Mouse (Mus musculus) intestine, postnatal 0 days (tissue): ENCODE measurements around the gene Cdc26. TPM values are rescaled to one million over a fixed set of nuclear protein-coding genes. Genes with fewer than 3 reads are reported as not detected.

Source experiments
- ATAC-seq: fragments of 200-750 bp; cut with Nextera tagmentation; 2 replicates; pipeline ENCODE4 v1.8.0; 2017; ENCODE audit warnings: mild to moderate bottlenecking, moderate TSS enrichment, moderate library complexity
- H3K27ac ChIP-seq: fragments of 300-500 bp; sonication (generic); 2 replicates; pipeline ENCODE4 v1.5.1; 2014; ENCODE audit warnings: mild to moderate bottlenecking, low read depth, low read length, moderate library complexity
- H3K27me3 ChIP-seq: fragments of 300-500 bp; sonication (generic); replicated peaks from 2 replicates; pipeline ENCODE4 v1.6.1; 2014; ENCODE audit warnings: low read length, mixed read lengths; ENCODE audit not compliant: control insufficient read depth, insufficient read depth
- H3K36me3 ChIP-seq: fragments of 300-500 bp; sonication (generic); 2 replicates; pipeline ENCODE4 v1.6.1; 2014; ENCODE audit warnings: mild to moderate bottlenecking, moderate library complexity; ENCODE audit not compliant: control insufficient read depth, insufficient read depth
- H3K4me1 ChIP-seq: fragments of 300-500 bp; sonication (generic); replicated peaks from 2 replicates; pipeline ENCODE4 v1.6.1; 2014; ENCODE audit warnings: antibody characterized with exemption, low read length, mixed read lengths; ENCODE audit not compliant: control insufficient read depth, insufficient read depth
- H3K4me2 ChIP-seq: fragments of 300-500 bp; sonication (generic); replicated peaks from 2 replicates; pipeline ENCODE4 v1.6.1; 2014; ENCODE audit warnings: low read depth, mild to moderate bottlenecking, moderate library complexity
- H3K4me3 ChIP-seq: fragments of 300-500 bp; sonication (generic); 2 replicates; pipeline ENCODE4 v1.5.1; 2014; ENCODE audit warnings: low read depth, low read length
- H3K9ac ChIP-seq: fragments of 300-500 bp; sonication (generic); 2 replicates; pipeline ENCODE4 v1.6.1; 2014; ENCODE audit warnings: mild to moderate bottlenecking, low read depth, low read length
- H3K9me3 ChIP-seq: fragments of 300-500 bp; sonication (generic); 2 replicates; pipeline ENCODE4 v1.6.1; 2016; ENCODE audit warnings: mixed run types; ENCODE audit not compliant: control insufficient read depth
- CTCF ChIP-seq: sonication (generic); IDR thresholded peaks from 2 replicates; pipeline ENCODE4 v1.5.1; 2016; ENCODE audit warnings: low read depth, mild to moderate bottlenecking, control low read depth, antibody characterized with exemption, moderate library complexity
- WGBS: fragments of 180-500 bp; shearing (Covaris S2); extraction: QIAGEN DNeasy Blood & Tissue Kit; methylation state at CpG from one replicate; pipeline ENCODE4 v1.1.7; 2014; 5-methylcytosine and 5-hydroxymethylcytosine counted together
- polyA plus RNA-seq: library from polyadenylated mRNA; unstranded; fragments of >200 nt; fragmentation: Nextera tagmentation; extraction: Ambion mirVana; gene quantifications from 2 replicates; pipeline ENCODE4 v1.2.1, GENCODE M21; 2015

Cdc26 gene
- polyA plus RNA-seq, 1 experiment from 2014 or later = 73.7 TPM

DNA sequence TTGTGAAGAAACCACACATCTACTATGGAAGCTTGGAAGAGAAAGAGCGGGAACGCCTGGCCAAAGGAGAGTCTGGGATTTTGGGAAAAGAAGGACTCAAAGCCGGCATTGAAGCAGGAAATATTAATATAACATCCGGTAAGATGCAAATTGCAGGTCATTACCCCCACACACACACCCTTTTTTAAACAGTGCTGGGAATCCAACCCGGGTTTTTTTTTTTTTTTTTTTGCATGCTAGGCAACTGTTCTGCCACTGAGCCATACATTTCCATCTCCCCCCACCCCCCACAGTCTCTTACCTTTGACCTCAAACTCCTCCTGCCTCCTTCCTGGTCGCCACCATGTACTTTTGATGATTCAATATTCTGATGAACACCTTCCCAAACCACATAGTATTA is 1.2 kb upstream of the Cdc26 start:
- Histone ChIP-seq H3K9me3 (no peaks in the 10 kb centered on the region), H3K9ac (peak overlapping the region; percentile 67), H3K4me1 (no peaks in the 10 kb centered on the region), H3K4me3 (peak overlapping the region; percentile 65), H3K27ac (peak overlapping the region; percentile 84; the same call in 1 of the 2 replicates), H3K4me2 (peak overlapping the region; percentile 67), H3K27me3 (no peaks in the 10 kb centered on the region), H3K36me3 (peaks cover 31% of the 10 kb centered on the region)
- 16% methylated on average over 6 of the region's 6 CpGs for WGBS
- TF ChIP-seq CTCF = no peak
- ATAC-seq = no peak

DNA sequence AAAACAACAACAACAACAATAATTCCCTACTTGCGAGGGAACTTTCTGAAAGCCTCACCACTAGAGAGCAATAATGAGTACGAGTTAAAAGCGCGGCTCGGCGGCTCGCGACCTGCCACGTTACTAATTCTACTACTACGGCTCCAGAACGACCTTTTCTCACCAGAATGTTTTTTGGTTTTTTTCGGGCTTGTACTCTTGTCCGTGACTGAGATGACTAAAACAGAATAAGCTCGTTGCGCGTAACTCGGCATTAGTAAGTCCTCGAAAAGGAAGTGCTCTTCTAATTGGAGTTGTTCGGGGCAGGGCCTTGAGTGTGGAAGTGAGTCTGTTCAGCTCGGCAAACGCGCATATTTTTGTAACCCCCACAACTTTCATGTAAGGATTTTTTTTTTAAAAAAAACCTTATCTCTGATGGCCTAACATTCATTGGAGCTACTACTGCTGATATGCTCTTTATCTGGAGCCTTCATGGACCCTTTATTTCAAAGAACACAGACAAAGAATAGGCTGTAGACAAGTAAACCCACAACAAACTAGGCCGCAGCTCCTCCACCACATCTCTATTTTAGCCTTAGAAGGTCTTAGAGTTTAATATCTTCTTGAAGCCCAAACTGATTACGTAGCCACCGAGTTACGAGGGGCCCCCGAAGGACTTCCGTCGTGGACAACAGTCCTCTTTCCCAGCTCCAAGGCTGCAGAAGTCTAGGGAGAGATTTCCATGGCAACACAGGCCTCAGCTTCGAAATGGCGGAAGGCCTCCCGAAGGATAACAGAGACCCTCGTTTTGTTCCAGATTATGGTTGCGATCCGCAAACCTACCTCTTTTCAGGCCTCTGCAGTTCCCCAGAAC is 486 bp downstream of the Cdc26 start:
- Histone ChIP-seq H3K4me3 (peak overlapping the region; percentile 65), H3K27ac (peak overlapping the region; percentile 84), H3K4me1 (no peaks in the 10 kb centered on the region), H3K27me3 (no peaks in the 10 kb centered on the region), H3K36me3 (peaks cover 16% of the 10 kb centered on the region), H3K9me3 (no peaks in the 10 kb centered on the region), H3K4me2 (peak overlapping the region; percentile 62), H3K9ac (peak overlapping the region; percentile 72)
- TF ChIP-seq CTCF = peak; percentile 78
- whole genome bisulfite sequencing = under 1% methylated on average over 35 of the region's 35 CpGs
- ATAC-seq = peak; percentile 41

DNA sequence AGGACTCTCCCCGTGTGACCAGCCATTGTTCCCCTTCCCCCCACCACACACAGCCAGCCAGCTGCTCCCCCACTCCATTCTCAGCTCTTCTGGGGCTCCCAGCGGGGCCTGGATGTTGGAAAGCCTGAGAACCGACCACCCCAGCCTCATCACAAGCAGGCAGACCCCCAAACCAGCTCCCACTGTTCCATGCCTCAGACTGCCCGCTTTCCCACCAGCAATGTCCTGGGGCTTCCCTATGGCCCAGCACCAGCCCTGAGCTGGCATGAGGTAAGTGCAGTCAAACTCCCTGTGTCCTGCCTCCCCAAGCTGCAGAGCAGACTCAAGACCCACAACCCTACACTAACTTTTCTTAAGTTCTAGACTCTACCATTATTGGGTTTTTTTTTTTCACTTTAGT is 2.3 kb downstream of the Cdc26 start:
- Histone ChIP-seq H3K4me3 (no peak overlapping the region), H3K9me3 (no peaks in the 10 kb centered on the region), H3K4me2 (no peak overlapping the region), H3K27ac (no peak overlapping the region), H3K36me3 (peaks cover 17% of the 10 kb centered on the region), H3K4me1 (no peaks in the 10 kb centered on the region), H3K9ac (no peak overlapping the region), H3K27me3 (no peaks in the 10 kb centered on the region)
- no peak for TF ChIP-seq CTCF
- no peak for ATAC-seq
- 78% methylated on average over 4 of the region's 4 CpGs for WGBS

DNA sequence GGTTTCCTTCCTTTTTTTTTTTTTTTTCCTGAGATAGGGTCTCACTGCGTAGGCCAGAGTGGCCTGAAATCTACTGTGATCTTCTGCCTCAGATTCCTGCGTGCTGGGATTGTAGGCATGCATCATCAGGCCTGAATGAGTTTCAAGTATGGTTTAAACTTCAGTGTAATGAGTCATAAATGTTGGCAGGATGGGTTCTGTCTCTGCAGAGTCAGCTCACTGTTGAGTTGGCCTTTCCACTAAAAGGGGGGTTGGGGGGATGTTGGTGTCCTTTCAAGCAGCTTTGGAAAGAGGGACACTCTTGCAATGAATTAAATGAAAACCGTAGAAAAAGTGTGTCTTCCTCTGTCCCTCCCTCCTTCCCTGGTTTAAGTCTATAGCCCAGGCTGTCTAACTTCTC is 9.5 kb downstream of the Cdc26 start:
- H3K4me3 ChIP-seq = no peak overlapping the region
- H3K9ac ChIP-seq = no peak overlapping the region
- H3K27me3 ChIP-seq = no peaks in the 10 kb centered on the region
- WGBS = 78% methylated on average over 3 of the region's 3 CpGs
- H3K36me3 ChIP-seq = peaks cover 55% of the 10 kb centered on the region
- H3K9me3 ChIP-seq = no peaks in the 10 kb centered on the region
- H3K4me1 ChIP-seq = no peaks in the 10 kb centered on the region
- ATAC-seq = no peak
- no peak overlapping the region for H3K27ac ChIP-seq
- TF ChIP-seq CTCF = no peak
- H3K4me2 ChIP-seq = no peak overlapping the region

DNA sequence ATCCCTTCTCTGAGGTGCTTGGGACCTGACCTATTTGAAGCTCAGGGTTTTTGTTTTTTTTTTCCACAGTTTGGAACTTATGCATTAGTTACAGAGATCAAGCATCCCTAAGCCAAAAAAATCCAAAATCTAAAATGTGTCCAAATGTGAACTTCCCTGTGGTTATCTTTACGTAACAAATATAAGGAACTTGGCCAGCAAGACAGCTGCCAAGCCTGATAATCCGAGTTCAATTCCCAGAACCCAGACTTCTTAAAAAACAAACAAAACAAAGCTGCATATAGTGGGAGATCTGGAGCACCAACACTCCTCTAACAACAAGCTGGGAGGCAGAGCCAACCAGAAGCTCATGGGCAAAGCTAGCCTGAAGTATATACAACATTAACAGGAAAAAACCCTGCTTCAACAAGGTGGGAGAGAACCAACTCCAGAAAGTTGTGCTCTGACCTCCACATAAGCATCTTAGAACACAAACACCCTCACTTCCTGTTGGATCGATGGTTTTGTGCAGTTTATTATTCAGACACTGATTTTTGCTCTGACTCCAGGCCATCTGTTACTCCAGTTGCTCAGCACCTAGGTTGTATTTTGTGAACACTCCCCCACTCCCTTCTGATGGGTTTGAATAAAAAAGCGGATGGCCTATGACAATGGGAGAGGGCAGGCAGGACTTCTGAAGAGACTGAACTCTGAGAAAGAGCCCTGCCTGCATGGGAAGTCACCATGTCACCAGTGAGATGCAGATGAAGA is 10.7 kb downstream of the Cdc26 start:
- no peak overlapping the region for H3K4me3 ChIP-seq
- no peak overlapping the region for H3K4me2 ChIP-seq
- no peaks in the 10 kb centered on the region for H3K4me1 ChIP-seq
- no peaks in the 10 kb centered on the region for H3K27me3 ChIP-seq
- H3K9ac ChIP-seq = no peak overlapping the region
- 81% methylated on average over 4 of the region's 4 CpGs for WGBS
- no peak for ATAC-seq
- TF ChIP-seq CTCF = no peak
- no peak overlapping the region for H3K27ac ChIP-seq
- H3K9me3 ChIP-seq = no peaks in the 10 kb centered on the region
- peaks cover 59% of the 10 kb centered on the region for H3K36me3 ChIP-seq

DNA sequence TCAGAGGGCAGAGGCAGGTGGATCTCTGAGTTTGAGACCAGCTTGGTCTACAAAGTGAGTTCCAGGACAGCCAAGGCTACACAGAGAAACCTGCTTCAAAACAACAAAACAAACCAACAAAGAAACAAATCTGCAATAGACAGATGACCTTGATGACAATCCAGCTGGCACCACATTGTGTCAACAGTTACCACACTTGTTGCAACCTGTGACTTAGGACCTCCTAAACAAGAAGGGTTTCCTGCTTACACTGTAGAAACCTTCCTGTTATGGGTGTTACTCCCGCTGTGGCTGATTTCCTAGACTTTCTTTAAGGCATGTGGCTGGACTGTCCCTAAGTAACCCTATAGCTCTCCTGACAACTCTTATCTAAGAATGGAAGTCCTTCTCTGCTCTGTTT is 12.6 kb downstream of the Cdc26 start:
- peaks cover 52% of the 10 kb centered on the region for H3K36me3 ChIP-seq

More for the DNA sequence above, 12.6 kb downstream of the Cdc26 start:
- Histone ChIP-seq H3K27me3 (no peaks in the 10 kb centered on the region), H3K4me1 (no peaks in the 10 kb centered on the region), H3K27ac (no peak overlapping the region), H3K9ac (no peak overlapping the region), H3K4me3 (no peak overlapping the region), H3K4me2 (no peak overlapping the region), H3K9me3 (no peaks in the 10 kb centered on the region)
- ATAC-seq = no peak
- no peak for TF ChIP-seq CTCF
- WGBS = 75% methylated on average over 1 of the region's 1 CpGs
